Mouse (Mus musculus) kidney, adult 2 months (tissue): ENCODE measurements around the gene Cpt1a.

Source experiments
- CTCF ChIP-seq: fragments of 200-500 bp; conservative IDR thresholded peaks from 2 replicates; pipeline ENCODE4 v1.5.1; 2011; ENCODE audit warnings: low read depth, mild to moderate bottlenecking, control low read depth, low read length, moderate library complexity, mixed read lengths; ENCODE audit not compliant: insufficient read depth, insufficient read length
- POLR2A ChIP-seq: fragments of 200-500 bp; IDR thresholded peaks from one replicate; pipeline ENCODE4 v1.6.1; 2011; ENCODE audit warnings: low read depth, low read length, control low read depth

DNA sequence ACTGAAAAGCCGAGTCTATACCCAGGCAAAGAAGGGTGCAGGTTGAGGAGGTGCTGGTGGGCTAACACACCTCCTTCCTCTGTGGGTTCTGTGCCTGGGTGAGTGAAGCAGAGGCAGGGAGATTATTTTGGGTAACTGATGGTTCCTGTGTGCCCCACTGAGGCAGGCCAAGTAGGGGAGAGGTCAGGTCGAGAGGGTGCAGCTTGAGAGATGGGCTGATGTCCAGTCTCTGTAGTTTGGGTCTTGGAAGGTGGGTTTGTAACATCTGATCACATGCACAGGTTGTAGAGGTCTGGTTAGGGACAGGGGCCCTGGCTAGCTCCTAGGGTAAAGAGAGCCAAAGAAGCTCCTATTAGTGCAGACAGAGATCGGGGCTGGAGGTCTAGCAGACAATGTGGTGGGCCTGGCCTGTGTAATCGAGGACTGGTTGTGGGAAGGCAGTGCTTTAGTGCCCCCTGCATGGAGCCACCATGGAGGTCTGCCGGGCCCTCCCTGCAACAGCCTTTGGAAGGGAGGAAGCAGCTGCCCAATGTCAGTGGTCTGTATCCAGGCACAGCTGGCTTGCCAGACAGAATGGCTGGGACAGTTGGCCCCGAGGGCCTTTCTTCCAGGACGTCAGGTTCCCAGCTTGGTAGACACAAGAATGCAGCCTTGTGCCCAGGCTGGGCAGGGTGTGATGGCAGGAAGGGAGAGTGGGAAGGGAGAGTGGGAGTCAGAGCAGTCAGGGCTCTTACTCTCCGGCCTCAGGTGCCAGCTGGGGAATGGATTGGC lies 14.5 kb downstream of the Cpt1a start:
- TF ChIP-seq CTCF (no peak), POLR2A (no peak)
